Mouse (Mus musculus): ENCODE measurements around the gene Cidec.

GRCm38 (mm10) chr6:113404649-113405448 lies 30.7 kb downstream of the Cidec start:
- TF ChIP-seq CTCF (IDR thresholded peaks at IDR 0.05) (no peak), EP300 (IDR thresholded peaks at IDR 0.05) (no peak)

All from lung, postnatal 0 days (tissue).